ENCODE assay signal across 36 mouse cellular contexts in the genomic region with DNA sequence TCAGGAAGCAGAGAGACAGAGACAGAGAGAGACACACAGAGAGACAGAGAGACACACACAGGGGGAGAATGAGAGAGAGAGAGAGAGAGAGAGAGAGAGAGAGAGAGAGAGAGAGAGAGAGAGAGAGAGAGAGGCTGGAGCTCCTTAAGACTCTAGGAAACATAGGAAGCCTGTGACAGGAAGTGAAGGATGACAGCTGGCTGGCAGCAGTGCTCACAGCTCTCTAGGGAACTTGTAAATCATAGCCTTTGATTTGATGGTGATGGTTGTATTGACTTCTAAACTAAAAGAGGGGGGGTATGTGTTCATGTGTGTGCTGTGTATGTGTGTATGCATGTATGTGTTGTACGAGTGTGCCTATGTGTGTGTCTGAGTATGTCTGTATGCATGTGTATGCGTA. TPM values are rescaled to one million over a fixed set of nuclear protein-coding genes. Genes with fewer than 3 reads are reported as not detected.
"Had no signal": no experiment of that assay in that cellular context is flagged by ENCODE, and none has a peak within 500 bp of the region (broad histone marks: within the 10 kb centered on the region; RNA-seq: fewer than 3 reads in every experiment).

No protein-coding gene starts in this region.

- H3K9me3 ChIP-seq: heart, embryonic 15.5 days; hindbrain, embryonic 10.5 days; hindbrain, embryonic 12.5 days; intestine, embryonic 15.5 days; limb, embryonic 10.5 days; liver, embryonic 13.5 days had no signal

- DNase-seq: gastrocnemius, adult 2 months; gastrocnemius, postnatal 10 days; gastrocnemius, postnatal 25 days; heart, adult 2 months; heart, postnatal 14 days; heart, postnatal 36 days; kidney, adult 18-20 months; kidney, adult 9 months; kidney, postnatal 25 days; liver; liver, embryonic 13.5 days had no signal

- H3K36me3 ChIP-seq: heart, embryonic 13.5 days; heart, embryonic 15.5 days; hindbrain, embryonic 10.5 days; hindbrain, embryonic 12.5 days; intestine, embryonic 15.5 days; limb, embryonic 10.5 days; limb, embryonic 12.5 days; liver, embryonic 13.5 days had no signal

- H3K9ac ChIP-seq: heart, embryonic 13.5 days; heart, embryonic 15.5 days; hindbrain, embryonic 12.5 days; hindbrain, embryonic 14.5 days; intestine, embryonic 15.5 days; limb, embryonic 12.5 days; liver, embryonic 13.5 days had no signal

- H3K27me3 ChIP-seq: intestine, embryonic 15.5 days; limb, embryonic 12.5 days had no signal

- H3K4me1 ChIP-seq: intestine, embryonic 15.5 days; liver, embryonic 13.5 days had no signal

- ATAC-seq: hindbrain, embryonic 16.5 days; inflammation-experienced regulatory T-cells, adult 6 months; intestine, embryonic 15.5 days; intestine, postnatal 0 days had no signal

- H3K4me2 ChIP-seq: heart, embryonic 11.5 days; heart, embryonic 13.5 days; heart, embryonic 15.5 days; hindbrain, embryonic 12.5 days; hindbrain, embryonic 14.5 days; intestine, embryonic 15.5 days; limb, embryonic 12.5 days; liver, embryonic 11.5 days; liver, embryonic 13.5 days had no signal

- H3K27ac ChIP-seq: gastrocnemius, adult 2 months; heart, adult 2 months; heart, embryonic 13.5 days; heart, embryonic 15.5 days; hindbrain, embryonic 10.5 days; hindbrain, embryonic 12.5 days; hindbrain, embryonic 14.5 days; intestine, embryonic 15.5 days; layer of hippocampus, adult 2 months; left cerebral cortex, adult 2 months; limb, embryonic 10.5 days; limb, embryonic 12.5 days; liver, embryonic 13.5 days had no signal

- H3K4me3 ChIP-seq: gastrocnemius, adult 2 months; heart, adult 2 months; heart, embryonic 13.5 days; heart, embryonic 15.5 days; hindbrain, embryonic 10.5 days; hindbrain, embryonic 12.5 days; intestine, embryonic 15.5 days; layer of hippocampus, adult 2 months; left cerebral cortex, adult 2 months; limb, embryonic 10.5 days; limb, embryonic 12.5 days; liver, embryonic 13.5 days had no signal

RNA-seq across cellular contexts. Expression of gene Pla2g2e, which starts 1.8 kb away (rescaled TPM):
- total RNA-seq: gastrocnemius, adult 2 months; gastrocnemius, postnatal 10 days; gastrocnemius, postnatal 4 days; granulocyte monocyte progenitor cell, adult 5-6 weeks; layer of hippocampus, adult 2 months; layer of hippocampus, postnatal 10 days; layer of hippocampus, postnatal 25 days; left cerebral cortex, adult 2 months; left cerebral cortex, postnatal 14 days; left cerebral cortex, postnatal 36 days had no signal
- polyA plus RNA-seq: frontal cortex, adult 2 months; heart, embryonic 11.5 days; heart, embryonic 13.5 days; heart, embryonic 15.5 days; hindbrain, embryonic 10.5 days; hindbrain, embryonic 12.5 days; hindbrain, embryonic 14.5 days; hindbrain, embryonic 16.5 days; inflammation-experienced regulatory T-cells, adult 6 months; intestine, embryonic 15.5 days; limb, embryonic 10.5 days; limb, embryonic 12.5 days; liver, embryonic 11.5 days; liver, embryonic 13.5 days had no signal

RNA-seq across cellular contexts. Expression of gene Gm13030, which starts 2.2 kb away (rescaled TPM):
- total RNA-seq: gastrocnemius, adult 2 months; gastrocnemius, postnatal 10 days; gastrocnemius, postnatal 25 days; gastrocnemius, postnatal 4 days; granulocyte monocyte progenitor cell, adult 5-6 weeks; heart, adult 2 months; heart, postnatal 14 days; heart, postnatal 36 days; layer of hippocampus, adult 2 months; layer of hippocampus, postnatal 10 days; layer of hippocampus, postnatal 25 days; left cerebral cortex, adult 2 months; left cerebral cortex, postnatal 14 days; left cerebral cortex, postnatal 36 days had no signal
- polyA plus RNA-seq: frontal cortex, adult 2 months; heart, adult 2 months; heart, embryonic 11.5 days; heart, embryonic 13.5 days; heart, embryonic 15.5 days; heart, postnatal 0 days; hindbrain, embryonic 10.5 days; hindbrain, embryonic 12.5 days; hindbrain, embryonic 14.5 days; hindbrain, embryonic 16.5 days; inflammation-experienced regulatory T-cells, adult 6 months; intestine, embryonic 15.5 days; intestine, postnatal 0 days; kidney, embryonic 16.5 days; limb, embryonic 10.5 days; limb, embryonic 12.5 days; limb, embryonic 14.5 days; liver, embryonic 11.5 days; liver, embryonic 13.5 days had no signal

RNA-seq across cellular contexts. Expression of gene Pla2g5, which starts 12.7 kb away (rescaled TPM):
- total RNA-seq: granulocyte monocyte progenitor cell, adult 5-6 weeks had no signal
- polyA plus RNA-seq: hindbrain, embryonic 10.5 days; hindbrain, embryonic 12.5 days; inflammation-experienced regulatory T-cells, adult 6 months; limb, embryonic 12.5 days; liver, embryonic 13.5 days had no signal
